Mouse (Mus musculus) brain, embryonic 14.5 days (tissue): ENCODE measurements around the gene Lgr5. TPM values are rescaled to one million over a fixed set of nuclear protein-coding genes. Genes with fewer than 3 reads are reported as not detected.

Experiments
- DNase-seq: peaks from one replicate; pipeline ENCODE4 v3.0.0-alpha.2; 2011; ENCODE audit warnings: low read depth
- CTCF ChIP-seq: fragments of 200-500 bp; IDR thresholded peaks from 2 replicates; pipeline ENCODE4 v1.5.1; 2012; ENCODE audit warnings: inconsistent platforms, mild to moderate bottlenecking, moderate library complexity, borderline replicate concordance; ENCODE audit not compliant: insufficient read depth, insufficient read length; ENCODE audit errors: extremely low read depth
- POLR2A ChIP-seq: fragments of 200-500 bp; IDR thresholded peaks from 2 replicates; pipeline ENCODE4 v1.6.1; 2012; ENCODE audit warnings: mild to moderate bottlenecking, inconsistent platforms, borderline replicate concordance; ENCODE audit not compliant: poor library complexity, insufficient read depth, insufficient read length, severe bottlenecking; ENCODE audit errors: extremely low read depth
- polyA plus RNA-seq: library from polyadenylated mRNA; depleted of rRNA; stranded (reverse); fragments of >200 nt; gene quantifications from 2 replicates; pipeline ENCODE4 v1.2.3, GENCODE M21; 2012

Gene Lgr5
- polyA plus RNA-seq, 1 experiment = 2.3 TPM

GRCm38 (mm10) chr10:115586246-115587231, 1.0 kb downstream of the Lgr5 start:
- TF ChIP-seq POLR2A (no peak), CTCF (no peak)
- DNase-seq = peak; percentile 70

- peak; percentile 46 for DNase-seq
- TF ChIP-seq POLR2A (no peak), CTCF (no peak)
Observed at GRCm38 (mm10) chr10:115585491-115586245, 1.9 kb downstream of the Lgr5 start.

DNA sequence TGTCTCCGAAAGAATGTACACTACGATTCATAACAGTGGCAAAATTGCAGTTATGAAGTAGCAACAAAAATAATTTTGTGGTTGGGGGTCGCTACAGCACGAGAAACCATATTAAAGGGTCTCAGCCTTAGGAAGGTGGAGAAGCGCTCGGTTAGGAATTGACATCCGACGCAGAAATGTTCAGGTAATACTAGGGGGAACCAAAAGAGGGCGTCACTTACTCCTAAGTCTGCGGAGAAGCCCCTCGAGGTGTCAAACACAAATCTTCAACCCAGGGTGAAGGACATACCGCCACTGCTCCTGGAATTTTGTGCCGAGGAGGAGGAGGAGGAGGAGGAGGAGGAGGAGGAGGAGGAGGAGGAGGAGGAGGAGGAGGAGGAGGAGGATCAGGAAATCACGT, 2.9 kb downstream of the Lgr5 start:
- DNase-seq = no peak
- TF ChIP-seq POLR2A (no peak), CTCF (peak; percentile 22; the same call in 1 of the 2 replicates)

GRCm38 (mm10) chr10:115583071-115583470, 4.5 kb downstream of the Lgr5 start:
- TF ChIP-seq CTCF (no peak), POLR2A (no peak)
- DNase-seq = no peak

GRCm38 (mm10) chr10:115581971-115582370, 5.6 kb downstream of the Lgr5 start:
- DNase-seq = no peak
- TF ChIP-seq POLR2A = no peak
- no peak for TF ChIP-seq CTCF

DNA sequence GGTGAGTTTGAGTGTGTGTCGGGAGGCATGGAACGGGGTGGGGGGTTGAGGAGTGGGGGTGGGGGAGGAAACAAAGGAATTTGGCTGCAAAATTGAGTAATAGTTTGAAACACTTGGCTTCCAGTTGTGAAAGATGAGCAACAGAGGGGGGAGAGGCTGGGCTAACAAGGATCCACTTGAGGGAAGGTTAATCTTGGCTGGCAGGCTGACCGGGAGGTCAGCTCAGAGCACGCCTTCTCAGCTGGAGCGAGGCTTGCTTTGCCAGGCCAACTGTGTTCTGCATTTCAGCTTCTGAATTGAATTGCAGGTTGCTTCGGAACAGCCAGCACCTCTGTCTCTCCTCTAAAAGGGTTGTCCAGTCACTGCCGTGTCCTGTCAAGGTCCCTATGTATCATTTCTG, 8.1 kb downstream of the Lgr5 start:
- DNase-seq = peak; percentile 26
- TF ChIP-seq POLR2A = no peak
- no peak for TF ChIP-seq CTCF

DNA sequence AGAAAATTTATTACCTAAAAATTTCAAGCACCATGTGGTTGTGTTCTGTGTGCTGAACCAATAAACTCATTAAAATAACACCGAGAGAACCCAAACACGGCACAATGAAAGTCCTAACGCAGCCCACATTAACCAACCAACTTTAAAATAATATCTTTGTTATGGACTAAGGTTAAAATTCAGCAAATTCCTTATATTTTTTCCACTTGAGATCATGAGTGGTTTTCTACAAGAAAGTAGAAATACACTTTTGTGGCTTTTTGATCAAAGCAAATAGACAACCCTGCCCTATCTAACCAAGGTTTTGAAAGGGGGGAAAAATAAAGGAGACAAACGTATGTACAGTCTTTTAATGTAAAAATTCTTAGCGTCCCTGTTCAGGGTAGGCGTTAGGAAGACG, 8.5 kb downstream of the Lgr5 start:
- no peak for DNase-seq
- TF ChIP-seq CTCF = no peak
- TF ChIP-seq POLR2A = no peak

GRCm38 (mm10) chr10:115571734-115572440, 15.7 kb downstream of the Lgr5 start:
- TF ChIP-seq CTCF (no peak), POLR2A (no peak)
- no peak for DNase-seq

- TF ChIP-seq POLR2A (no peak), CTCF (no peak)
- DNase-seq = peak; percentile 89
Observed at GRCm38 (mm10) chr10:115571317-115571716, 16.3 kb downstream of the Lgr5 start.

GRCm38 (mm10) chr10:115570577-115570976, 17.0 kb downstream of the Lgr5 start:
- peak; percentile 20 for DNase-seq
- no peak for TF ChIP-seq CTCF
- no peak for TF ChIP-seq POLR2A
